Mouse (Mus musculus) heart, embryonic 16.5 days (tissue): ENCODE data around the gene Gm11232. TPM values are rescaled to one million over a fixed set of nuclear protein-coding genes. Genes with fewer than 3 reads are reported as not detected.

Experiments
- ATAC-seq: fragments of 200-750 bp; cut with Nextera tagmentation; replicated peaks from 2 replicates; pipeline ENCODE4 v1.8.0; 2017; ENCODE audit warnings: moderate number of reproducible peaks; ENCODE audit not compliant: insufficient read depth, low FRiP score; ENCODE audit errors: extremely low read depth
- H3K27ac ChIP-seq: fragments of 300-500 bp; sonication (generic); 2 replicates; pipeline ENCODE4 v1.5.1; 2014; ENCODE audit warnings: mild to moderate bottlenecking, low read length, control low read depth, moderate library complexity
- H3K27me3 ChIP-seq: fragments of 300-500 bp; sonication (generic); 2 replicates; pipeline ENCODE4 v1.6.1; 2014; ENCODE audit warnings: low read length, mixed read lengths; ENCODE audit not compliant: control insufficient read depth, insufficient read depth
- H3K36me3 ChIP-seq: fragments of 300-500 bp; sonication (generic); 2 replicates; pipeline ENCODE4 v1.6.1; 2014; ENCODE audit not compliant: control insufficient read depth, insufficient read depth
- H3K4me1 ChIP-seq: fragments of 300-500 bp; sonication (generic); 2 replicates; pipeline ENCODE4 v1.6.1; 2014; ENCODE audit warnings: low read length, mixed read lengths; ENCODE audit not compliant: control insufficient read depth, insufficient read depth
- H3K4me2 ChIP-seq: fragments of 300-500 bp; sonication (generic); 2 replicates; pipeline ENCODE4 v1.6.1; 2014; ENCODE audit warnings: low read depth, mild to moderate bottlenecking, control low read depth, low read length
- H3K4me3 ChIP-seq: fragments of 300-500 bp; sonication (generic); 2 replicates; pipeline ENCODE4 v1.5.1; 2014; ENCODE audit warnings: mild to moderate bottlenecking, control low read depth, low read length
- H3K9ac ChIP-seq: fragments of 300-500 bp; sonication (generic); 2 replicates; pipeline ENCODE4 v1.6.1; 2014; ENCODE audit warnings: low read length, control low read depth
- H3K9me3 ChIP-seq: fragments of 300-500 bp; sonication (generic); replicated peaks from 2 replicates; pipeline ENCODE4 v1.6.1; 2016; ENCODE audit warnings: low read length; ENCODE audit not compliant: control insufficient read depth
- WGBS: fragments of 180-500 bp; shearing (Covaris S2); extraction: QIAGEN DNeasy Blood & Tissue Kit; methylation state at CpG from one replicate; pipeline ENCODE4 v1.1.7; 2014; 5-methylcytosine and 5-hydroxymethylcytosine counted together
- polyA plus RNA-seq: library from polyadenylated mRNA; unstranded; fragments of >200 nt; fragmentation: Nextera tagmentation; extraction: Ambion mirVana; gene quantifications from 2 replicates; pipeline ENCODE4 v1.2.1, GENCODE M21; 2015

Gm11232 gene
- polyA plus RNA-seq, 1 experiment from 2014 or later = not detected

DNA sequence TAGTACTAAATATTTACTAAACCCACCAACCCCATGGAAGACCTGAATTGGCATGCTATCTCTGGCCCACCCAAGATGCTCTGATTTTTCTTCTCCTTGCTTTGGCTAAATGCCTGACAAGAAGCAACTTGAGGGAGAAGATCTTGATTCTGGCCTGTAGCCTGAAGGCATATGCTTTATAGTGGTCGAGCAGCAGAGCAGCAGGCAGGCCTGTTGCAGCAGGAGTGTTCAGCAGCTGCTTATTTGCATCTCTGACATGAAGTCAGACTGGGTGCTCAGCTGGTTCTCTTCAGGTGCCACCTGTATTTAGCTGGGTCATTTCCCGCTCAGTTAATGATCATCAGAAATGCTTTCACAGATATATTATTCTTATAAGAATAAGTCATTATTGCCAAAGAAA is 30.2 kb downstream of the Gm11232 start:
- Histone ChIP-seq H3K4me1 (no peaks in the 10 kb centered on the region), H3K27ac (no peak overlapping the region), H3K9me3 (no peaks in the 10 kb centered on the region), H3K9ac (no peak overlapping the region), H3K4me3 (no peak overlapping the region), H3K27me3 (no peaks in the 10 kb centered on the region), H3K4me2 (no peak overlapping the region), H3K36me3 (no peaks in the 10 kb centered on the region)
- 43% methylated on average over 2 of the region's 2 CpGs for WGBS
- ATAC-seq = no peak

DNA sequence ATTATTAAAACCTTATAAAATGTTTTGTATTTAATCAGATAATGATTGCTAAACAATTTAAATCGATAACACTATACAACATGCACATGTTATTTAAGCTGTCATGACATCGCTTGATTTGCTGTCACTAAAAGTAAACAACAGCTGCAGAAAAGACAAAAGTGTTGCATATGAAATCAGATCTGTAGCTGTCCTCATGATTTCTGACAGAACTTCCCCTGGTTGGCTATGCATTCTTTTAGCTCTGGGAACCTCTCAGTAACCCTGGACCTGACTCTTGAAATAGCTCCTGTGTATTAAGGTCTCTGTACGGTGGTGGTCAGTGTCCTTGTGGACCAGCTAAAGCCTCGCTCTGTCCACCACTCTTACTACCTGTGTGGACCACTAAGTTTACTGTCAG is 30.7 kb downstream of the Gm11232 start:
- H3K4me2 ChIP-seq = no peak overlapping the region
- H3K36me3 ChIP-seq = no peaks in the 10 kb centered on the region
- no peaks in the 10 kb centered on the region for H3K27me3 ChIP-seq
- no peaks in the 10 kb centered on the region for H3K9me3 ChIP-seq
- ATAC-seq = no peak
- no peak overlapping the region for H3K9ac ChIP-seq
- H3K27ac ChIP-seq = no peak overlapping the region
- whole genome bisulfite sequencing = 75% methylated on average over 4 of the region's 4 CpGs
- no peaks in the 10 kb centered on the region for H3K4me1 ChIP-seq
- no peak overlapping the region for H3K4me3 ChIP-seq

DNA sequence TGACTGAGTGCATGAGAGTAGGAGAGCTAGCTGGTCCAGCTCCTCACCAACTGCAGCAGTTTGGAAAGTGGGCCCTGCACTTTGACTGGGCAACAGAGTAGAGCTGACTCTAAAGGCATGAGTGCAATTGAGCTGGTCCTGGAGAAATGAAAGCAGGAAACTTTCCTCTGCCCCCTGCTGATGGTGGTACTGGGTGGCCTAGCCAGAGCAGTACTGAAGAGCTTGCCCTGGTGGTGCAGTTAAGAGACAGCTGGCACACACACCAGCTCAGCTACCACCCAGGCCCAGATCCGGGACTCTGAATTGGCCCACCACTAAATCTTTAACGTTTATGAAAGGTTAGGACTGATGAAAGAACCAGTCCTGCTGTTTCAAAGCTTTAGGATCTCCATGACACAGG is 31.9 kb downstream of the Gm11232 start:
- H3K4me1 ChIP-seq = no peaks in the 10 kb centered on the region
- H3K27me3 ChIP-seq = no peaks in the 10 kb centered on the region
- no peaks in the 10 kb centered on the region for H3K36me3 ChIP-seq
- no peak overlapping the region for H3K9ac ChIP-seq
- no peak overlapping the region for H3K4me3 ChIP-seq
- H3K4me2 ChIP-seq = no peak overlapping the region
- 65% methylated on average over 2 of the region's 2 CpGs for WGBS
- H3K27ac ChIP-seq = no peak overlapping the region
- no peak for ATAC-seq
- no peaks in the 10 kb centered on the region for H3K9me3 ChIP-seq
